Mouse (Mus musculus) liver, adult (tissue): ENCODE measurements around the gene Dcun1d5.

Source experiments
- GATA4 ChIP-seq: IDR thresholded peaks from 2 replicates; pipeline ENCODE4 v1.6.1; 2014; ENCODE audit warnings: mild to moderate bottlenecking, low read length; ENCODE audit not compliant: insufficient replicate concordance

Gene Dcun1d5

GRCm38 (mm10) chr9:7184172-7184896 is at the start of gene Dcun1d5, which contains the start of gene Dync2h1:
Gene Dcun1d5 (plus strand): TSS chr9:7184520.
Gene Dync2h1 (minus strand): TSS chr9:7184446.
- TF ChIP-seq GATA4: no peak

GRCm38 (mm10) chr9:7154391-7154790 is 29.9 kb upstream of the Dcun1d5 start:
- TF ChIP-seq GATA4: no peak

GRCm38 (mm10) chr9:7158605-7159004 is 25.7 kb upstream of the Dcun1d5 start:
- no peak for TF ChIP-seq GATA4

- no peak for TF ChIP-seq GATA4
Measured at GRCm38 (mm10) chr9:7159718-7160117, 24.6 kb upstream of the Dcun1d5 start.

- no peak for TF ChIP-seq GATA4
Measured at GRCm38 (mm10) chr9:7160688-7161087, 23.6 kb upstream of the Dcun1d5 start.

- no peak for TF ChIP-seq GATA4
Measured at GRCm38 (mm10) chr9:7167339-7167998, 16.9 kb upstream of the Dcun1d5 start.

GRCm38 (mm10) chr9:7173756-7174155 is 10.6 kb upstream of the Dcun1d5 start:
- TF ChIP-seq GATA4: no peak

- TF ChIP-seq GATA4: no peak
Measured at GRCm38 (mm10) chr9:7176618-7177610, 7.4 kb upstream of the Dcun1d5 start.

- TF ChIP-seq GATA4: no peak
Measured at GRCm38 (mm10) chr9:7184897-7185291, 574 bp downstream of the Dcun1d5 start.

- no peak for TF ChIP-seq GATA4
Measured at GRCm38 (mm10) chr9:7216240-7216639, 31.9 kb downstream of the Dcun1d5 start.

GRCm38 (mm10) chr9:7221024-7221423 is 36.7 kb downstream of the Dcun1d5 start:
- no peak for TF ChIP-seq GATA4

GRCm38 (mm10) chr9:7221460-7221859 is 37.1 kb downstream of the Dcun1d5 start:
- TF ChIP-seq GATA4: no peak

GRCm38 (mm10) chr9:7238619-7239018 is 54.3 kb downstream of the Dcun1d5 start:
- TF ChIP-seq GATA4: no peak

GRCm38 (mm10) chr9:7239967-7240366 is 55.6 kb downstream of the Dcun1d5 start:
- no peak for TF ChIP-seq GATA4
